Mouse (Mus musculus) hindbrain, embryonic 10.5 days (tissue): ENCODE results near the gene Acod1. TPM values are rescaled to one million over a fixed set of nuclear protein-coding genes. Genes with fewer than 3 reads are reported as not detected.

Source experiments
- DNase-seq: peaks from one replicate; pipeline ENCODE4 v3.0.0-alpha.2; 2017; ENCODE audit warnings: low spot score
- H3K27ac ChIP-seq: fragments of 300-500 bp; sonication (generic); 2 replicates; pipeline ENCODE4 v1.5.1; 2016; ENCODE audit warnings: mild to moderate bottlenecking, moderate library complexity
- H3K27me3 ChIP-seq: fragments of 300-500 bp; sonication (generic); 2 replicates; pipeline ENCODE4 v1.6.1; 2016; ENCODE audit warnings: mild to moderate bottlenecking; ENCODE audit not compliant: poor library complexity, insufficient read depth, severe bottlenecking
- H3K36me3 ChIP-seq: fragments of 300-500 bp; sonication (generic); 2 replicates; pipeline ENCODE4 v1.6.1; 2016; ENCODE audit warnings: mild to moderate bottlenecking, moderate library complexity
- H3K4me1 ChIP-seq: fragments of 300-500 bp; sonication (generic); replicated peaks from 2 replicates; pipeline ENCODE4 v1.6.1; 2016; ENCODE audit warnings: mild to moderate bottlenecking
- H3K4me3 ChIP-seq: fragments of 300-500 bp; sonication (generic); 2 replicates; pipeline ENCODE4 v1.5.1; 2016; ENCODE audit warnings: mild to moderate bottlenecking, moderate library complexity
- H3K9me3 ChIP-seq: fragments of 300-500 bp; sonication (generic); 2 replicates; pipeline ENCODE4 v1.6.1; 2016; ENCODE audit warnings: mild to moderate bottlenecking, moderate library complexity
- WGBS: fragments of 180-500 bp; shearing (Covaris S2); methylation state at CpG from one replicate; pipeline ENCODE4 v1.1.7; 2016; 5-methylcytosine and 5-hydroxymethylcytosine counted together
- polyA plus RNA-seq: library from polyadenylated mRNA; unstranded; fragments of >200 nt; fragmentation: Nextera tagmentation; extraction: Ambion mirVana; gene quantifications from 2 replicates; pipeline ENCODE4 v1.2.1, GENCODE M21; 2016

The Acod1 gene
- not detected in 2 replicates for polyA plus RNA-seq

DNA sequence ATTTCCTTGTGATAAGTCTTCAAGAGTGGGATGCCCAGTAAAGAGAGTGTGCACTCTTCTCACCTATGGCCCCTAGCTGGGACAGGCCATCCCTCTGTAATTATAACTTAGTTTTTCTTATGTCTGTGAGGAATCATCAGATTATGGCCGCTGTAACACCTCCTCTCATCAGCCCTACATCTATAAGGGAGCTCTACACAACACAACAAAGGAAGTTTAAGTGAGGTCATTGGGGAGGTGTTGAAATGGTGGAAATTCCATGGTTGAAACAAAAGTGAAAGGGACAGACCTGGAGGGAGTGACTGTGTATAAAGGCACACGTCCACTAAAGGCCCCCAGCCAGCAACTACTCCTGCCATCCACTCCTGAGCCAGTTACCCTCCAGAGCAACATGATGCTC, at the start of gene Acod1:
Gene Acod1, plus strand, starts transcription at position 301 of the 400 bp plus-strand sequence.
- no peak within 1 kb of the TSS for H3K27ac ChIP-seq
- DNase-seq, result no peak
- H3K4me3 ChIP-seq, result no peak within 1 kb of the TSS
- 80% methylated on average over 2 of the region's 2 CpGs for WGBS
- H3K36me3 ChIP-seq, result no peaks in the 10 kb centered on the region
- peaks cover 11% of the 10 kb centered on the region for H3K4me1 ChIP-seq
- no peaks in the 10 kb centered on the region for H3K27me3 ChIP-seq
- H3K9me3 ChIP-seq, result no peaks in the 10 kb centered on the region

DNA sequence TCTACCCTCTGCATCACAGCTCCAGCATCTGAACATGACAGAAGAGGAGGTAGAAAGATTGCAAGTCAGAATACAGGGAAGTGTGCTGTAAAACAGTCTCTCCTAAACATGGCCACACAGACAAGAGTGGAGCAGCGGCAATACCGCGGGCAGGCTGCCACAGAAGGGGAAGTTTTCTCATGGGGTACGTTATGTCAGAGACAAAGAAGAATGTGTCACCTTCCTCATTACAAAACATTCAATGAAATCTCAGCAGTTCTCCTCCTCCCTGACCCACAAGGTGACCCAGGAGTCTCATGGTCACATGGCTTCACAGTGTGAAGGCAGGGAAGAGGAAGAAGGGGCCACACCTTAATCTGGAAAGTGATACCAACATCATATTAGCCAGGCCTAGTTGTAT, 39.0 kb upstream of the Acod1 start:
- H3K4me3 ChIP-seq, result no peak overlapping the region
- no peaks in the 10 kb centered on the region for H3K36me3 ChIP-seq
- H3K4me1 ChIP-seq, result no peaks in the 10 kb centered on the region
- no peaks in the 10 kb centered on the region for H3K27me3 ChIP-seq
- WGBS, result 82% methylated on average over 4 of the region's 4 CpGs
- H3K9me3 ChIP-seq, result no peaks in the 10 kb centered on the region
- H3K27ac ChIP-seq, result no peak overlapping the region
- no peak for DNase-seq

GRCm38 (mm10) chr14:103011782-103012181, 35.0 kb upstream of the Acod1 start:
- peak; percentile 22 for DNase-seq
- WGBS, result 35% methylated on average over 5 of the region's 5 CpGs
- no peaks in the 10 kb centered on the region for H3K27me3 ChIP-seq
- no peaks in the 10 kb centered on the region for H3K9me3 ChIP-seq
- H3K27ac ChIP-seq, result no peak overlapping the region
- H3K4me3 ChIP-seq, result no peak overlapping the region
- no peaks in the 10 kb centered on the region for H3K36me3 ChIP-seq
- no peaks in the 10 kb centered on the region for H3K4me1 ChIP-seq

- no peaks in the 10 kb centered on the region for H3K27me3 ChIP-seq
- H3K27ac ChIP-seq, result no peak overlapping the region
- H3K36me3 ChIP-seq, result no peaks in the 10 kb centered on the region
- 27% methylated on average over 4 of the region's 4 CpGs for WGBS
- H3K4me3 ChIP-seq, result no peak overlapping the region
- no peaks in the 10 kb centered on the region for H3K4me1 ChIP-seq
- H3K9me3 ChIP-seq, result no peaks in the 10 kb centered on the region
- DNase-seq, result peak; percentile 69
Observed at GRCm38 (mm10) chr14:103012563-103013150, 34.1 kb upstream of the Acod1 start.

DNA sequence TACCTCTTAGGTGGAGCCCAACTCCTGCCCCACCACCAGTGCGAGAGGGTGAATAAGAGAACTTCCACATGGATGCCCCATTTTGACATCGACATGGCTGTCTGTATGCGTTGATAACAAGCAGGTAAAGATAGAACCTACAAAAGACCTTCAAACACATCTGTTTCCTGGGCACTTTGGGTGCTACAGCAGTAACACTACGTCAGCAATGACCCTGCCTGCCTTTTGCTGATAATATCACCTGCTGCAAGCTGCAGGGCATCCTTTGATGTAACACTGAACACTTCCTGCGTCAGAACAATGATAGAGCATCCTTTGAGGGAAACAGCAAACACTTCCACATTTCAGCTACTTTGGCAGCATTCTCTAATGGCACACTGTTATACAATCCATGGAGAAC, 29.8 kb upstream of the Acod1 start:
- Histone ChIP-seq H3K27ac (no peak overlapping the region), H3K27me3 (no peaks in the 10 kb centered on the region), H3K4me3 (no peak overlapping the region), H3K9me3 (no peaks in the 10 kb centered on the region), H3K4me1 (no peaks in the 10 kb centered on the region), H3K36me3 (no peaks in the 10 kb centered on the region)
- 79% methylated on average over 5 of the region's 5 CpGs for WGBS
- no peak for DNase-seq

DNA sequence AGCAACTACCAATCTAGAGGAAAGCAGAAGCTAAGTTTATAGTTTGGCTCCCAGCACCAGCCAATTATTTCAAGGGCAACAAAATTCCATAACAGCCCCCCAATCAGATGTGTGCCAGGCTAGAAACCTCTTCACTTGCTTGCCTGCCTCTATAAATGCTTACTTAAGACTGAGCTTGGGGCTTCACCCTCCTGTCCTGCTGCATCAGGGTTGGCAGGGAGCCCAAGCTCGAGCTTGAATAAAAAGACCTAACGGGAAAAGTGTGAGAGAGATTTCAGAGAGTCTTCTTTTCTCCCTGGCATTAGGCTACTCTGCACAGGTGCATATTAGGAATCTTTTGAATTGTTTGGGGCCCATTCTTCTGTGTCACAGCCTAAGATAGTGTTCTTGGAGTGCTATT, 26.7 kb upstream of the Acod1 start:
- no peak for DNase-seq
- H3K4me1 ChIP-seq, result no peaks in the 10 kb centered on the region
- H3K27me3 ChIP-seq, result no peaks in the 10 kb centered on the region
- H3K9me3 ChIP-seq, result no peaks in the 10 kb centered on the region
- WGBS, result 76% methylated on average over 2 of the region's 2 CpGs
- H3K4me3 ChIP-seq, result no peak overlapping the region
- H3K27ac ChIP-seq, result no peak overlapping the region
- H3K36me3 ChIP-seq, result no peaks in the 10 kb centered on the region

DNA sequence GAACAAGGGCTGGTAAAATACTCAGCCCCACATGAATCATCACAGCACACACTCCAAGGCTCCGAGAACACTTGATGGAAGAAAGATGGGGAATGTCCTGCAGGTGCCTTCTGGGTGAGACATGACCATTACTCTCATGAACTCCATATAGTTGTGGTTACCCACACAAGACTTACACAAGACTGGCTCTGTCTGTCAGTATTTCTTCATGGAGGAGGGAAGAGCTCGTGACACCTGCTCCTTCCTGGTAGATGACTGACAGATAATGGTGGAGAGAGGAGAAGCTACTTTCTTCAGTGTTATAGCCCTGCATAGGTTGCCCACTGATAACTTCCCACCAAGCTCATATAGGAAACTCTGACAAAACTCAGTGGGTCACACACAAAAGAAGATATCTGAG, 17.6 kb upstream of the Acod1 start:
- H3K4me3 ChIP-seq, result no peak overlapping the region
- H3K9me3 ChIP-seq, result no peaks in the 10 kb centered on the region
- no peaks in the 10 kb centered on the region for H3K4me1 ChIP-seq
- H3K27ac ChIP-seq, result no peak overlapping the region
- no peak for DNase-seq
- H3K27me3 ChIP-seq, result no peaks in the 10 kb centered on the region
- H3K36me3 ChIP-seq, result no peaks in the 10 kb centered on the region
- WGBS, result 84% methylated on average over 2 of the region's 2 CpGs

DNA sequence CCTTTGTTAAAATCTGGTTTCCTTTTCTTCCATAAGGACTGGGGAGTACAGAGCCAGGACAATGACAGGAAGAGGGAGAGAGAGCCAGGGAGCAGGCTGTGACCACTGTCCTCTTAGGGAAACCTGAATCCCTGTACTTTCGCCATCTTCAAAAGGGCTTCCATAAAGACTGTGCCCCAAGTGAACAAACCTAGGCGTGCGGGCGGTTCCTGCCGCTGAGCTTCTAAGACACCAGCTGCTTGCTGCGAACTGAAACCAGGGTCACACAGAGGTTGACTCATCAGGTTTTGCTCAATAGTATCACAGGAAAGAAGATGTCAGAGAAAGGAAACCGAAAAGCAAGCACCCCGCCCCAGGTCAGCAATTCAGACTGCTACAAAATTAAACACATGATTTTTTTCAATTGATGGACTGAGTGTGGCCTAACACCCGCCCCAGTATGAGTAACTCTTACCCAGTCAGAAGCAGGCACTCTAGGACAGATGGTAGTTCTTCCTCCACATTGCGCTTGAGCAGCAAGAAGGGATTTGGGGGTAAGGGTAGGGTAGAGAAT, 13.4 kb upstream of the Acod1 start:
- no peaks in the 10 kb centered on the region for H3K27me3 ChIP-seq
- no peak overlapping the region for H3K4me3 ChIP-seq
- DNase-seq, result no peak
- no peak overlapping the region for H3K27ac ChIP-seq
- H3K4me1 ChIP-seq, result no peaks in the 10 kb centered on the region
- 81% methylated on average over 10 of the region's 10 CpGs for WGBS
- H3K9me3 ChIP-seq, result no peaks in the 10 kb centered on the region
- no peaks in the 10 kb centered on the region for H3K36me3 ChIP-seq

- no peak for DNase-seq
- Histone ChIP-seq H3K4me3 (no peak overlapping the region), H3K4me1 (no peaks in the 10 kb centered on the region), H3K36me3 (no peaks in the 10 kb centered on the region), H3K27ac (no peak overlapping the region), H3K9me3 (no peaks in the 10 kb centered on the region), H3K27me3 (no peaks in the 10 kb centered on the region)
- 86% methylated on average over 9 of the region's 9 CpGs for WGBS
Observed at GRCm38 (mm10) chr14:103034076-103034475, 12.7 kb upstream of the Acod1 start.

DNA sequence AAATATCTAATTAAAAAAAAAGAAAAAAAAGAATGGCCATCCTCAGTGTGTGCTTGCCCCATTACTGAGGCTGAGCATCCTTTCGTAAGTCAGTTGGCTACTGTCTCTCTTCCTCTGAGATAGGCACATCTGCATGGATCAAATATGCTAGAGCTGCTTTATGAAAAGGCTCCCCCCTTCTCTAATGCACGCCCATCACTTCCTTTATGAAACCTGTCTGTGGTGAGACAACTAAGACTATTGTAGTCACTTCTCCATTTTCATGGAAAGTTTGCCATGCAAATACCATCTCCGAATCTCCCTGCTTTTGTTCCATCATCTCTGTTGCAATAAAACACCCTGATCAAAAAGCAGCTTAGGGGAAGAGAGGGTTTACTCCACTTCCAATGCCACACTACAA, 9.8 kb upstream of the Acod1 start:
- Histone ChIP-seq H3K9me3 (no peaks in the 10 kb centered on the region), H3K4me3 (no peak overlapping the region), H3K4me1 (no peaks in the 10 kb centered on the region), H3K27me3 (no peaks in the 10 kb centered on the region), H3K27ac (no peak overlapping the region), H3K36me3 (no peaks in the 10 kb centered on the region)
- 78% methylated on average over 3 of the region's 3 CpGs for WGBS
- DNase-seq, result no peak

DNA sequence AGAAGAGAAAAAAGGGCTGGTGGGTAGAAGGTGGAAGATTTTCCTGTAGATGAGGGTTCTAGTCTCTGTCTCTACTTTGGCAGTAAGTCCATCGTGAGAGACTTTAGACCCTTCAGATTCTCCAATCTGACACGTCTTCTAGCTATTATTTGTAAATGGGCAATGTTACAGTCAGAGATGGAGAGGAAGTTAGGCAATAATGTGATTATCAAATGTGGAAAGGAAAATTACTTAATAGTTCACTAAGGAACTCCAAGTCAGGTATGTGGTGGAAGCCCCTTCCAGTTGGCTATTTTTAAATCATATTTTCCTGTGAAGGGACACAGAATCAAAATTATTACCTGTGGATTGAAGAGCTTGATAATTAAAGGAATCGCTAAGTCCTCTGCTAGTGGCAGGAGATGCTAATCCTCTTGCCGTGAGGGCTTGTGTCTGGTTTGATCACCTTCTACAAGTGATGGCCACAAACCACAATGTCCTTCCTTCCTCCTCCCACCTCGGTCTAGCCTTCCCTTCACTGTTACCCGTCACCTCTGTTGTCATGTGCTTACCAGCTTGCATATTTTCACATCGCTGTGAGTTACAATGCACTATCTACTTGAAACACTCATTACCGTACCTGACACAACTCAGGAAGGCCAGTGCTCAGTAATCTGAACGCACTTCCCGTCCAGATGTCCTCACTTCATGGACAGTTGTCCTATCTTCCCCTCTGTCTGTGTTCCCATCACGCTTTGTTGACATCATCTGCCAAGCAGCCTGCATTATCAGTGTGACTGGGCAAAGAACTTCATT, 1.7 kb downstream of the Acod1 start:
- no peaks in the 10 kb centered on the region for H3K9me3 ChIP-seq
- WGBS, result 90% methylated on average over 11 of the region's 11 CpGs
- no peak overlapping the region for H3K27ac ChIP-seq
- peaks cover 11% of the 10 kb centered on the region for H3K4me1 ChIP-seq
- H3K27me3 ChIP-seq, result no peaks in the 10 kb centered on the region
- no peak overlapping the region for H3K4me3 ChIP-seq
- no peak for DNase-seq
- no peaks in the 10 kb centered on the region for H3K36me3 ChIP-seq

DNA sequence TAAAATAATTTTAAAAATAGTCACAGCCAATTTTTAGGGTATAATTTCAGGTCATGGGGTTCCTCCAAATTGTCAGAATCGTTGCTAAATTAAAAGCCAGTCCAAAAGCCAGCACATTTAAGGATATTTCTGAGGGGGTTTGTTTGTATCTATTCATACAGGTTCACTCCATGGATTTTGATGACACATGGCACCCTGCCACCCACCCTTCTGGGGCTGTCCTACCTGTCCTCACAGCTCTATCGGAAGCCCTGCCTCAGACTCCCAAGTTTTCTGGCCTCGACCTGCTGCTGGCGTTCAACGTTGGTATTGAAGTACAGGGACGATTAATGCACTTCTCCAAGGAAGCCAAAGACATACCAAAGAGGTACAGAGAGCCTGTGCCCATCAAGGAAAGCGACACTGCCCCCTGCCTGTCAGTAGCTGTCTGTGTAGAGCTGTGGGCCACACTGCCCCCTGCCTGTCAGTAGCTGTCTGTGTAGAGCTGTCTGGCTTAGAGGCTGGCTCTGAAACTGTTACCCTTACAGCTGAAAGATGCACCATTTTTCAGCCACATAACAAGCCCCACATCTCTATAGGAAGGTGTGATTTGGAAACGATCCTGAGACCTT, 4.5 kb downstream of the Acod1 start:
- Histone ChIP-seq H3K27me3 (no peaks in the 10 kb centered on the region), H3K27ac (no peak overlapping the region), H3K9me3 (no peaks in the 10 kb centered on the region), H3K4me1 (peaks cover 11% of the 10 kb centered on the region), H3K36me3 (no peaks in the 10 kb centered on the region), H3K4me3 (no peak overlapping the region)
- 40% methylated on average over 8 of the region's 8 CpGs for WGBS
- DNase-seq, result peak; percentile 79

DNA sequence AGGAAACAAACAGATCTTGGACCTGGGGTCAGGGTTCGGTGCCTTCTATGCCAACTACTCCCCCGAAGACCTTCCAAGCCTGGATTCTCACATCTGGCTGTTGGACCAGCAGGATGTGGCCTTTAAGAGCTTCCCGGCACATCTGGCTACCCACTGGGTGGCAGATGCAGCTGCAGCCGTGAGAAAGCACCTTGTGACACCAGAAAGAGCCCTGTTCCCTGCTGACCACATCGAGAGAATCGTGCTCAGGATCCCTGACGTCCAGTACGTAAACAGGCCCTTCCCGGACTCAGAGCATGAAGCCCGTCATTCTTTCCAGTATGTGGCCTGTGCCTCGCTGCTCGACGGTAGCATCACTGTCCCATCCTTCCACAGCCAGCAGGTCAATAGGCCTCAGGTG, 8.0 kb downstream of the Acod1 start:
- Histone ChIP-seq H3K9me3 (no peaks in the 10 kb centered on the region), H3K4me3 (no peak overlapping the region), H3K4me1 (no peaks in the 10 kb centered on the region), H3K27me3 (no peaks in the 10 kb centered on the region), H3K36me3 (no peaks in the 10 kb centered on the region), H3K27ac (no peak overlapping the region)
- DNase-seq, result no peak
- 86% methylated on average over 13 of the region's 13 CpGs for WGBS
